Mouse (Mus musculus) testis, adult 2 months (tissue): ENCODE results near the gene Pced1a.
"Not testable (repeated sequence)": the region's sequence is repeated elsewhere in the genome, so short reads cannot be mapped to it uniquely, and the experiment has no call there.

ENCODE experiments used
- CTCF ChIP-seq: fragments of 200-500 bp; IDR thresholded peaks from 2 replicates; pipeline ENCODE4 v1.5.1; 2012; ENCODE audit warnings: low read depth, mild to moderate bottlenecking, inconsistent platforms, low read length, moderate library complexity; ENCODE audit not compliant: control insufficient read depth, insufficient read depth, insufficient replicate concordance
- POLR2A ChIP-seq: fragments of 200-500 bp; IDR thresholded peaks from 2 replicates; pipeline ENCODE4 v1.6.1; 2012; ENCODE audit warnings: low read depth, mild to moderate bottlenecking, inconsistent platforms, low read length, moderate library complexity; ENCODE audit not compliant: control insufficient read depth

DNA sequence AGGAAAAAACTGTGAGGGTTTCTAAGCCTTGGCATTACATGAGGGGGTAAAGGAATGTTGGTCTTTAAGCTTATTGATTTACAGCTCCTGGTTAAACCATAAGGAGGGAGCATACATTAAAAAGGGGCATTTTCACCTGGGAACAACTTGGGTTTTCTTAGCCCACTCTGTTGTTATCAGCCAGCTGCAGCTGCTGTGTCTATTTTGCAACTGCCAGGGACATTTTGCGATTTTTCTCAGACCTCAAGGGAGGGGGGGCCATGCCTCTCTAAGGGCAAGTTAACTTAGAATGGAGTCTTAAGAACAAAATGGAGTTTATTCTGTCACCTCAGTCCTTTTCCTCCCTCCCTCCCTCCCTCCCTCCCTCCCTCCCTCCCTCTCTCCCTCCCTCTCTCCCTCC, 51.5 kb downstream of the Pced1a start:
- TF ChIP-seq CTCF, POLR2A: not testable (repeated sequence)
